Mouse (Mus musculus): ENCODE data around the gene Lrg1. TPM values are rescaled to one million over a fixed set of nuclear protein-coding genes. Genes with fewer than 3 reads are reported as not detected.
A peak's percentile ranks its signal among the peaks of the same experiment; 100 is the strongest.
"Not testable (repeated sequence)": the region's sequence is repeated elsewhere in the genome, so short reads cannot be mapped to it uniquely, and the experiment has no call there.

The Lrg1 gene
- polyA plus RNA-seq, 1 experiment = 56.0 TPM

DNA sequence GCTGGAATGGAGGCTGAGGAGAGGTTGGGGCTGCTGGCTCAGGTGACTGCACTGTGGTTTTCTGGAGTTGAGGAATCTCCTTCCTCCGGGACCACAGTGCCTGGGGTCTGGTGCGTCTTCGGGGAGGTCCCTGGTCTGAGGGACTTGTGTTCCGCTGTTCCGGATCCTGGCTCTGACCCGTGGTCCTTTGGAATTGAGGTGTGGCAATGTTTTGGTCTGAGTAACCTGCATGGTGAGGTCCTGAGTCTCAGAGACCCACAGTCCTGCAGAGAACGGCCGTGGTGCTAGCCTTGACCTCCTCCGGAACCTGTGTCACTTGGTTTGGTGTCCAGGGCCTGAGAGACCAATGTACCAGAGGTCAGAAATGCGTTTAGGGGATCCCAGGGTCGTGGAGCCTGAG lies 41.9 kb downstream of the Lrg1 start:
- Histone ChIP-seq H3K36me3 (ENCODE audit: control insufficient read depth, insufficient read depth, low read length) (peaks cover 10% of the 10 kb centered on the region; the same call in 1 of the 2 replicates), H3K27ac (ENCODE audit: insufficient read depth, low read length) (no peak overlapping the region), H3K27me3 (ENCODE audit: control insufficient read depth, insufficient read depth, low read length) (no peaks in the 10 kb centered on the region), H3K4me1 (ENCODE audit: control insufficient read depth, insufficient read depth, insufficient read length) (peaks cover 14% of the 10 kb centered on the region), H3K4me3 (ENCODE audit: extremely low read depth, insufficient read depth, insufficient read length) (peak overlapping the region; percentile 97)
- TF ChIP-seq POLR2A (IDR thresholded peaks at IDR 0.05; ENCODE audit: low read depth, low read length) (no peak), CTCF (IDR thresholded peaks at IDR 0.05; ENCODE audit: extremely low read depth, insufficient read depth, insufficient read length, insufficient replicate concordance) (no peak)
- under 1% methylated on average over 11 of the region's 11 CpGs for WGBS
- no peak for DNase-seq (ENCODE audit: low read depth in 1 of 2, low spot score in 2 of 2)

DNA sequence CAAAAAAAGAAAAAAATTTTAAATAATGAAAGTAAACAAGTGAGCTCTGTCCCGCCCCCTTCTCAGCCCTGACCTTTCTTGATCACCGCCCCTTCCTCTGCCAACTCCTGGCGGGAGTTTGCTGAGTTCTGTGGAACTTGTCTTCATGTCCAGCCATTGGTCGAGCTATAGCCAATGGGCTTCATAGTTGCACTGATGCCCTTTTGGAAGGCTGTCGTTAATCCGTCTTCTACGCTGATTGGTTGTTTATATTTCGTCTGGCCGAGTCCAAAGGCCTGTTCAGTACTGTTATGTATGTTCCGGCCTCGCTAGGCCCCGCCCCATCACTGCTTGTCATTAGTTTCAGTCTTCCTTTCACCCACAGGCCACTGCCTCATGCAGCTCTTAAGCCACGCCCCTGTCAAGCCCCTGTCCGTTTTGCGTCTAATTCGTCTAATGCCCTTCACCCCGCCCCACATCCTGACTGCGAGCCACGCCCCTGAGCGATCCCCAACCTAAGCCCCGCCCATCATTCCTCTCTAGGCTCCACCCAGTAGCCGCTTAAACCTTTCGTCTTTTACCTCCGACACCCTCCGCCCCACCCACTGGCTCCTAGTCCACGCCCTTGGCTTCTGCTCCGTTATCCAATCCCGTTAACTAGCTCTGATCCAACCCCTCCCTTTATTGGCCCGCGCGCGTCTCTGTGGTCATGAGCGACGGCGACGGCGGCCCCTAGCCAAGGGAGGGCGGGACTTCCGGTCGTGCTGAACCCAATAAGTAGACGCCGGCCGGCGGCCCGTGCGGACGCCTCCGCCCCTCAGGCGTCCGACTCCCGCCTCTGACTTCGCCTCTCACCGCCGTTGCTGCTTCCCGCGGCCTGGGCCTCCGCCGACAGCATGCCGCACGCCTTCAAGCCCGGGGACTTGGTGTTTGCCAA lies 42.7 kb downstream of the Lrg1 start, which contains the start of gene Hdgfl2:
Gene Hdgfl2 (plus strand): TSS at position 755 of the 916 bp plus-strand sequence.
- Histone ChIP-seq H3K27ac (ENCODE audit: insufficient read depth, low read length) (peak within 1 kb of the TSS; percentile 69; the same call in 1 of the 2 replicates), H3K4me1 (ENCODE audit: control insufficient read depth, insufficient read depth, insufficient read length) (peaks cover 14% of the 10 kb centered on the region), H3K27me3 (ENCODE audit: control insufficient read depth, insufficient read depth, low read length) (no peaks in the 10 kb centered on the region), H3K36me3 (ENCODE audit: control insufficient read depth, insufficient read depth, low read length) (peaks cover 8% of the 10 kb centered on the region; the same call in 1 of the 2 replicates), H3K4me3 (ENCODE audit: extremely low read depth, insufficient read depth, insufficient read length) (peak within 1 kb of the TSS; percentile 97)
- TF ChIP-seq POLR2A (IDR thresholded peaks at IDR 0.05; ENCODE audit: low read depth, low read length) (peak; percentile 76), CTCF (IDR thresholded peaks at IDR 0.05; ENCODE audit: extremely low read depth, insufficient read depth, insufficient read length, insufficient replicate concordance) (no peak)
- peak; percentile 99 to 100 for DNase-seq (ENCODE audit: low read depth in 1 of 2, low spot score in 2 of 2)
- under 1% methylated on average over 61 of the region's 61 CpGs for WGBS

DNA sequence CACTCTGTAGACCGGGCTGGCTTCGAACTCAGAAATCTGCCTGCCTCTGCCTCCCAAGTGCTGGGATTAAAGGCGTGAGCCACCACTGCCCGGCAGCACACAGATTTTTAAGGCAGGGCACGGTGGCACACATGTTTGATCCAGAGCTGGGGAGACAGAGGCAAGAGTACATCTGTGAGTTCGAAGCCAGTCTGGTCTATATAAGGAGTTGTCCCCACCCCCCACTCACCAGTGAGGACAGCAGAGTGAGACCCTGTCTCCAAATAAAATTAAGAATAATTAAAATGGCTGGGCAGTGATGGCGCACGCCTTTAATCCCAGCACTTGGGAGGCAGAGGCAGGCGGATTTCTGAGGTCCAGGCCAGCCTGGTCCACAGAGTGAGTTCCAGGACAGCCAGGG lies 43.4 kb downstream of the Lrg1 start:
- H3K36me3 ChIP-seq (ENCODE audit: control insufficient read depth, insufficient read depth, low read length); H3K27me3 ChIP-seq (ENCODE audit: control insufficient read depth, insufficient read depth, low read length); DNase-seq (ENCODE audit: low read depth in 1 of 2, low spot score in 2 of 2): not testable (repeated sequence)
- H3K4me1 ChIP-seq (ENCODE audit: control insufficient read depth, insufficient read depth, insufficient read length) = peaks cover 14% of the 10 kb centered on the region
- 0 out of 2 replicates have a peak overlapping the region, but pooled peaks have one; percentile 9 for H3K4me3 ChIP-seq (ENCODE audit: extremely low read depth, insufficient read depth, insufficient read length)
- WGBS = 65% methylated on average over 9 of the region's 9 CpGs
- peak overlapping the region; percentile 14; the same call in 1 of the 2 replicates for H3K27ac ChIP-seq (ENCODE audit: insufficient read depth, low read length)

DNA sequence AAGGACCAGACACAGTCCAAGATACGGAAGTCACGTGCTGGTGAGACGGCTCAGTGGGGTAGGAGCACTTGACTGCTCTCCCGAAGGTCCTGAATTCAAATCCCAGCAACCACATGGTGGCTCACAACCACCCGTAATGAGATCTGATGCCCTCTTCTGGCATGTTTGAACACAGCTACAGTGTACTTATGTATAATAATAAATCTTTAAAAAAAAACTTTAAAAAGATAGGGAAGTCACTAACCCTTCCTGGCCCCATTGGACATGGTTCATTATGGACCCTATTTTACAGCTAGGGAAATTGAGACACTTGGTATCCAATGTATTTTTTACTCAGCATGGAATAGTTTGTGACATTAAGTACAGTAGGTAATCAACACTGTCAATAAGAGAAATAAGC lies 44.3 kb downstream of the Lrg1 start:
- DNase-seq (ENCODE audit: low read depth in 1 of 2, low spot score in 2 of 2) = no peak
- 83% methylated on average over 5 of the region's 5 CpGs for WGBS
- H3K4me3 ChIP-seq (ENCODE audit: extremely low read depth, insufficient read depth, insufficient read length) = no peak overlapping the region
- H3K27ac ChIP-seq (ENCODE audit: insufficient read depth, low read length) = no peak overlapping the region
- peaks cover 10% of the 10 kb centered on the region for H3K36me3 ChIP-seq (ENCODE audit: control insufficient read depth, insufficient read depth, low read length)
- no peaks in the 10 kb centered on the region for H3K27me3 ChIP-seq (ENCODE audit: control insufficient read depth, insufficient read depth, low read length)
- peaks cover 14% of the 10 kb centered on the region for H3K4me1 ChIP-seq (ENCODE audit: control insufficient read depth, insufficient read depth, insufficient read length)
- no peak for TF ChIP-seq CTCF (IDR thresholded peaks at IDR 0.05; ENCODE audit: extremely low read depth, insufficient read depth, insufficient read length, insufficient replicate concordance)
- TF ChIP-seq POLR2A (IDR thresholded peaks at IDR 0.05; ENCODE audit: low read depth, low read length) = no peak

DNA sequence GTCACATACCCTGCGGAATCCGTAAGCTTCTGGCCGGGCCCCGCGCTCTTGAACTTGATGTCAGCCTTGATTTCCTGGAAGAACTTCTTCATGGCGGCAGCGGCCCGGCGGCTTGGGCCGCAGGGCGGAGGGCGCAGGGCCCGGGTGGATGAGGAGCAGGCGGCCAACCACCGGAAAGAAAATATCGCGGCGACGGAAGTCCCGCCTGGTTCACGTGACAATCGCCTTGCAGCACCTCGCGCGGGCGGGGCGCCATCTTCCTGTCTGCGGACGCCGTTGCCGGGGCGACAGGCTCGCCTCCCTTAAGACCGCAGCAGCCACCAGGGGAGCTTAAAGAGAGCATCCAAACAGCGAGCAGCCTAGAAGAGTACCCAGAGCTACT lies 47.0 kb downstream of the Lrg1 start, which contains the start of gene Ubxn6:
Gene Ubxn6 (minus strand): TSS at position 202 of the 382 bp plus-strand sequence.
- peak within 1 kb of the TSS; percentile 77 for H3K4me3 ChIP-seq (ENCODE audit: extremely low read depth, insufficient read depth, insufficient read length)
- H3K27ac ChIP-seq (ENCODE audit: insufficient read depth, low read length) = peak within 1 kb of the TSS; percentile 96
- H3K4me1 ChIP-seq (ENCODE audit: control insufficient read depth, insufficient read depth, insufficient read length) = peaks cover 4% of the 10 kb centered on the region
- H3K36me3 ChIP-seq (ENCODE audit: control insufficient read depth, insufficient read depth, low read length) = peaks cover 24% of the 10 kb centered on the region
- 0 out of 2 replicates have a peak, but pooled peaks have one; percentile 25 for TF ChIP-seq CTCF (IDR thresholded peaks at IDR 0.05; ENCODE audit: extremely low read depth, insufficient read depth, insufficient read length, insufficient replicate concordance)
- TF ChIP-seq POLR2A (IDR thresholded peaks at IDR 0.05; ENCODE audit: low read depth, low read length) = 0 out of 2 replicates have a peak, but pooled peaks have one; percentile 8
- no peaks in the 10 kb centered on the region for H3K27me3 ChIP-seq (ENCODE audit: control insufficient read depth, insufficient read depth, low read length)
- under 1% methylated on average over 35 of the region's 35 CpGs for WGBS
- DNase-seq (ENCODE audit: low read depth in 1 of 2, low spot score in 2 of 2) = peak; percentile 93 to 98

GRCm38 (mm10) chr17:56074097-56074826 lies 47.5 kb downstream of the Lrg1 start:
- TF ChIP-seq POLR2A (IDR thresholded peaks at IDR 0.05; ENCODE audit: low read depth, low read length) (no peak), CTCF (IDR thresholded peaks at IDR 0.05; ENCODE audit: extremely low read depth, insufficient read depth, insufficient read length, insufficient replicate concordance) (no peak)
- no peaks in the 10 kb centered on the region for H3K27me3 ChIP-seq (ENCODE audit: control insufficient read depth, insufficient read depth, low read length)
- WGBS = 9% methylated on average over 22 of the region's 22 CpGs
- H3K36me3 ChIP-seq (ENCODE audit: control insufficient read depth, insufficient read depth, low read length) = peaks cover 28% of the 10 kb centered on the region
- H3K4me3 ChIP-seq (ENCODE audit: extremely low read depth, insufficient read depth, insufficient read length) = peak overlapping the region; percentile 77
- H3K27ac ChIP-seq (ENCODE audit: insufficient read depth, low read length) = peak overlapping the region; percentile 96
- peak; percentile 70 to 75 for DNase-seq (ENCODE audit: low read depth in 1 of 2, low spot score in 2 of 2)
- peaks cover 4% of the 10 kb centered on the region for H3K4me1 ChIP-seq (ENCODE audit: control insufficient read depth, insufficient read depth, insufficient read length)
